In the genomic region with DNA sequence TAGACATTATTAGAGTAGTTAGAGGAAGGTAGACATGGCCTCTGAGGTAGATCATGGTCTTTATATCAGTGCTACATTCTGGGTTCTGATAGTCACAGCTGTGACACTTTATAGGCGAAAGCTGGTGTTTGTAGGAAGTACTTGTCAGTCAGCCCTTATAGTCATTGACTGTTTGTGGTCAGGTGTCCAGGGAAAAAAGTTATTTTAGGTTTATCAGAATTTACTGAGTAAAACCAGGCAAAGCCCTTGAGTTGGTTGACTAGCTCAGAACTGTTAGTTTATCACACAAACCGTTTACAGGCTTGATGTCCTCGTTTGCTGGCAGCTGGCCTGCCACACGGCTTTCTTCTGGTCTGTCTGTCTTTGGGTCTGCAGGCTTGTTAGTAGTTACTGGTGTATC, we compare ENCODE assay signal across 22 mouse cellular contexts.
DNase-seq lines count a peak whose midpoint lies in the region; ATAC-seq and TF ChIP-seq lines count a peak whose summit lies in the region.
"Had no signal": no experiment of that assay in that cellular context is flagged by ENCODE, and none has a peak within 500 bp of the region (broad histone marks: within the 10 kb centered on the region; RNA-seq: fewer than 3 reads in every experiment).

No protein-coding gene starts in this region.

- peaks cover 91% of the 10 kb centered on the region for H3K4me1 ChIP-seq in heart, embryonic 13.5 days
- peaks cover 74% of the 10 kb centered on the region for H3K4me1 ChIP-seq in heart, embryonic 10.5 days
- H3K4me1 ChIP-seq in G1E (ENCODE audit: insufficient read depth, low read depth, low read length) = peaks cover 94% of the 10 kb centered on the region
- H3K4me1 ChIP-seq in liver, postnatal 0 days (ENCODE audit: insufficient read depth) = peaks cover 18% of the 10 kb centered on the region
- peaks cover 62% of the 10 kb centered on the region for H3K4me1 ChIP-seq in kidney, embryonic 15.5 days

- no peak for ATAC-seq in heart, embryonic 13.5 days (ENCODE audit: extremely low read depth, insufficient number of reproducible peaks, low FRiP score, low TSS enrichment)
- ATAC-seq in G1E (ENCODE audit: extremely low read depth, insufficient number of reproducible peaks, low FRiP score, poor library complexity, severe bottlenecking) = no peak
- ATAC-seq in liver, postnatal 0 days = no peak
- ATAC-seq in kidney, embryonic 15.5 days (replicated peaks; ENCODE audit: low FRiP score) = no peak
- ATAC-seq: forebrain, embryonic 15.5 days; intestine, embryonic 15.5 days had no signal

- H3K9me3 ChIP-seq in heart, embryonic 13.5 days = no peaks in the 10 kb centered on the region
- no peaks in the 10 kb centered on the region for H3K9me3 ChIP-seq in heart, embryonic 10.5 days
- H3K9me3 ChIP-seq in G1E (replicated peaks) = no peaks in the 10 kb centered on the region
- H3K9me3 ChIP-seq in liver, postnatal 0 days (ENCODE audit: low read length) = no peaks in the 10 kb centered on the region
- H3K9me3 ChIP-seq in kidney, embryonic 15.5 days (replicated peaks) = no peaks in the 10 kb centered on the region
- H3K9me3 ChIP-seq: embryonic facial prominence, embryonic 15.5 days; forebrain, embryonic 15.5 days; hindbrain, embryonic 10.5 days; intestine, embryonic 15.5 days had no signal

- H3K4me2 ChIP-seq in heart, embryonic 13.5 days = no peak overlapping the region
- no peak overlapping the region for H3K4me2 ChIP-seq in liver, postnatal 0 days (ENCODE audit: low read depth, low read length)
- no peak overlapping the region for H3K4me2 ChIP-seq in kidney, embryonic 15.5 days
- H3K4me2 ChIP-seq: embryonic facial prominence, embryonic 15.5 days; forebrain, embryonic 15.5 days; hindbrain, embryonic 14.5 days; intestine, embryonic 15.5 days had no signal

- DNase-seq in heart, embryonic 10.5 days (ENCODE audit: low spot score) = no peak
- DNase-seq in layer of hippocampus, adult 2 months (ENCODE audit: low spot score in 2 of 2) = no peak
- DNase-seq in layer of hippocampus, adult 9-10 months (ENCODE audit: low spot score) = no peak
- no peak for DNase-seq in G1E (ENCODE audit: low spot score)
- DNase-seq in liver, postnatal 0 days = no peak
- DNase-seq: adrenal gland, adult 8-10 months; adrenal gland, postnatal 36 days; cerebellum, adult 11 months; cerebellum, adult 8-10 months; cerebellum, postnatal 14 days; embryo, embryonic 11 days; gastrocnemius, postnatal 10 days; heart, adult 18-20 months; heart, postnatal 10 days had no signal

- H3K27ac ChIP-seq in heart, embryonic 13.5 days (replicated peaks) = 0 out of 2 replicates have a peak overlapping the region, but pooled peaks have one; percentile 8
- no peak overlapping the region for H3K27ac ChIP-seq in heart, embryonic 10.5 days
- H3K27ac ChIP-seq in layer of hippocampus, adult 2 months = peak overlapping the region; percentile 89
- H3K27ac ChIP-seq in liver, postnatal 0 days (ENCODE audit: low read depth) = no peak overlapping the region
- no peak overlapping the region for H3K27ac ChIP-seq in kidney, embryonic 15.5 days
- H3K27ac ChIP-seq: embryonic facial prominence, embryonic 15.5 days; forebrain, embryonic 15.5 days; hindbrain, embryonic 10.5 days; hindbrain, embryonic 14.5 days; intestine, embryonic 15.5 days had no signal

- H3K36me3 ChIP-seq in heart, embryonic 13.5 days = peaks cover 7% of the 10 kb centered on the region
- H3K36me3 ChIP-seq in heart, embryonic 10.5 days = peaks cover 6% of the 10 kb centered on the region; the same call in 1 of the 2 replicates
- H3K36me3 ChIP-seq in G1E (replicated peaks) = peaks cover 72% of the 10 kb centered on the region
- H3K36me3 ChIP-seq in liver, postnatal 0 days (replicated peaks; ENCODE audit: insufficient read depth, low read length) = peaks cover 3% of the 10 kb centered on the region; the same call in 1 of the 2 replicates
- H3K36me3 ChIP-seq in kidney, embryonic 15.5 days = 0 out of 2 replicates have a peak, but pooled peaks cover 3% of the 10 kb centered on the region
- H3K36me3 ChIP-seq: embryonic facial prominence, embryonic 15.5 days; intestine, embryonic 15.5 days had no signal

- 36% methylated on average over 4 of the region's 4 CpGs for WGBS in heart, embryonic 13.5 days
- WGBS in heart, embryonic 10.5 days = 41% methylated on average over 4 of the region's 4 CpGs
- 48% methylated on average over 4 of the region's 4 CpGs for WGBS in liver, postnatal 0 days (ENCODE audit: insufficient replicate concordance)
- WGBS in kidney, embryonic 15.5 days = 65% methylated on average over 4 of the region's 4 CpGs

- peak; percentile 30; the same call in 1 of the 2 replicates for TF ChIP-seq EP300 in liver, postnatal 0 days (IDR thresholded peaks at IDR 0.05; ENCODE audit: low read depth)

- H3K9ac ChIP-seq in heart, embryonic 13.5 days = no peak overlapping the region
- no peak overlapping the region for H3K9ac ChIP-seq in liver, postnatal 0 days (replicated peaks)
- H3K9ac ChIP-seq in kidney, embryonic 15.5 days = no peak overlapping the region
- H3K9ac ChIP-seq: embryonic facial prominence, embryonic 15.5 days; forebrain, embryonic 15.5 days; hindbrain, embryonic 14.5 days; intestine, embryonic 15.5 days had no signal

- H3K4me3 ChIP-seq in heart, embryonic 13.5 days = no peak overlapping the region
- H3K4me3 ChIP-seq in heart, embryonic 10.5 days = no peak overlapping the region
- no peak overlapping the region for H3K4me3 ChIP-seq in layer of hippocampus, adult 2 months
- H3K4me3 ChIP-seq in G1E (ENCODE audit: low read depth, low read length) = peak overlapping the region; percentile 41; the same call in 1 of the 2 replicates
- H3K4me3 ChIP-seq in liver, postnatal 0 days (ENCODE audit: low read depth, low read length) = no peak overlapping the region
- H3K4me3 ChIP-seq in kidney, embryonic 15.5 days (replicated peaks) = no peak overlapping the region
- H3K4me3 ChIP-seq: embryonic facial prominence, embryonic 15.5 days; forebrain, embryonic 15.5 days; hindbrain, embryonic 10.5 days; intestine, embryonic 15.5 days had no signal

- no peak for TF ChIP-seq CTCF in layer of hippocampus, adult 2 months (conservative IDR thresholded peaks at IDR 0.05)
- TF ChIP-seq CTCF in G1E (IDR thresholded peaks at IDR 0.05; ENCODE audit: low read depth, low read length) = no peak
- TF ChIP-seq CTCF in liver, postnatal 0 days (IDR thresholded peaks at IDR 0.05; ENCODE audit: low read depth) = no peak

- H3K27me3 ChIP-seq in heart, embryonic 13.5 days (replicated peaks) = no peaks in the 10 kb centered on the region
- H3K27me3 ChIP-seq in heart, embryonic 10.5 days (ENCODE audit: insufficient read depth, poor library complexity, severe bottlenecking) = no peaks in the 10 kb centered on the region
- no peaks in the 10 kb centered on the region for H3K27me3 ChIP-seq in G1E (ENCODE audit: insufficient read depth, low read length)
- H3K27me3 ChIP-seq in liver, postnatal 0 days (ENCODE audit: insufficient read depth, low read length) = no peaks in the 10 kb centered on the region
- H3K27me3 ChIP-seq in kidney, embryonic 15.5 days = no peaks in the 10 kb centered on the region
- H3K27me3 ChIP-seq: CH12.LX; embryonic facial prominence, embryonic 15.5 days; forebrain, embryonic 15.5 days; intestine, embryonic 15.5 days had no signal

Comparison
In these comparisons a context has a peak if more than half of its experiments do, and no peak if none do; other contexts are left out.
1. H3K27ac ChIP-seq: peak in heart, embryonic 13.5 days (single experiment) and layer of hippocampus, adult 2 months (single experiment); none in heart, embryonic 10.5 days (single experiment), liver, postnatal 0 days (single experiment) and kidney, embryonic 15.5 days (single experiment).